Mouse (Mus musculus): Measurements from ENCODE around the gene AU040320. TPM values are rescaled to one million over a fixed set of nuclear protein-coding genes. Genes with fewer than 3 reads are reported as not detected.

AU040320 gene
- total RNA-seq, 1 experiment from 2014 or later, result 18.5 TPM

Other genes starting within 250 kb of the AU040320 start
- 3.7 to 8.4 TPM (median 5.7 TPM) in 3 replicates for gene Ago4, start 220.1 kb upstream of the AU040320 start, total RNA-seq (2017)
- gene Clspn, start 196.6 kb upstream of the AU040320 start, total RNA-seq (2017), result 1.7 to 15.5 TPM (median 9.2 TPM) in 3 replicates
- 2.3 to 6.4 TPM (median 3.7 TPM) in 3 replicates for gene 5730409E04Rik, start 143.7 kb upstream of the AU040320 start, total RNA-seq (2017)
- gene Psmb2, start 75.9 kb upstream of the AU040320 start, total RNA-seq (2017), result 64.6 to 85.4 TPM (median 64.6 TPM) in 3 replicates
- not detected in 3 replicates for gene Tfap2e, start 17.3 kb upstream of the AU040320 start, total RNA-seq (2017)
- 4.7 to 9.4 TPM (median 6.5 TPM) in 3 replicates for gene Ncdn, start 106 bp upstream of the AU040320 start, total RNA-seq (2017)
- gene Zmym4, start 214.6 kb downstream of the AU040320 start, total RNA-seq (2017), result 15.8 to 61.9 TPM (median 46.3 TPM) in 3 replicates